Mouse (Mus musculus): ENCODE results near the gene Gpr165.

The Gpr165 gene

DNA sequence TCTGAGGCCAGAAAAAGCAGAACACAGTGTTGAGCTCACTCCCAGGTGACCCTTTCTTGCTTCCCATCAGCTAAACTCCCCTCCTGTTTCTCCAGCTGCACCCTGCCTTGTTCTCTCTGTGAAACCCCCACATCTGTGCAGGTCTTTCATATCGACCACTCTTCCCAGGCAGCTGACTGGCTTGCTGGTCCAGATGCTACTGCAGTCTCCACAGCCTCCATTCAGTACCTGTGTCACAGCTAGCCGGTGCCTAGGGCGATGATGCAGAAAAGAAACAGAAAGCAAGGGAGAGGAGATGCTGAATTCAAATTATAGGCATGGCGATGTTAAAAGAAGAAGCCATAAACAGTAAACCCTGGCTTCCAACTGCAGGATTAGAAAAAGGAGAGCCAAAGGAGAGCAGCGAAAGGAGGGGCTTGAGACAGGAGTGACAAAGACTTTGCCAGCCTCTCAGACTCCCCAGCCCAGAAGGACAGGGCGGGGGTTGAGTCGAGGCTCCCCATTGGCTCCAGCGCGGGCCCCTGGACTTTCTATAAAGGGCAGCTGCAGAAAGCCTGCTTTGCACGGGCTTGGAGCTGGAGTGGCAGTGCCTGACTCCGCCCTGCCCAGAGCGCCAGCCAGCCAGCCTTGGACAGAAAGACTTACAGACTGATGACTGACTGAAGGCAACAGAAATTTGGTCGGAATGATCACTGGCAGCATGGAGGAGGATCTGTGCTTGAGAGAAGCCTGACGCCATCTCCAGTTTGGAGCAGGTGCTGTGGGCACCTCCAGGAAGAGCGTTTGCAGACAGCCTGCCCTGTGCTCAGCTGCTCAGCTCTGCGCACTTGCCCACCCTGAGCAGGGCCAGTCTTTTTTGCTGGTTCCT, at the start of gene Gpr165:
TSS of gene Gpr165 (plus strand) at position 535 of the 868 bp plus-strand sequence.
- DNase-seq, result peak; percentile 8

- DNase-seq, result no peak
Measured at GRCm38 (mm10) chrX:96674871-96675270, 38.4 kb upstream of the Gpr165 start.
